Mouse (Mus musculus) right cerebral cortex, postnatal 36 days (tissue): Measurements from ENCODE around the gene Tenm2.

ENCODE experiments used
- DNase-seq, 2 experiments: peaks; one replicate each; pipeline ENCODE4 v3.0.0; 2022; ENCODE audit warnings: low spot score in 2 of 2, mixed read lengths in 1 of 2

Gene Tenm2

DNA sequence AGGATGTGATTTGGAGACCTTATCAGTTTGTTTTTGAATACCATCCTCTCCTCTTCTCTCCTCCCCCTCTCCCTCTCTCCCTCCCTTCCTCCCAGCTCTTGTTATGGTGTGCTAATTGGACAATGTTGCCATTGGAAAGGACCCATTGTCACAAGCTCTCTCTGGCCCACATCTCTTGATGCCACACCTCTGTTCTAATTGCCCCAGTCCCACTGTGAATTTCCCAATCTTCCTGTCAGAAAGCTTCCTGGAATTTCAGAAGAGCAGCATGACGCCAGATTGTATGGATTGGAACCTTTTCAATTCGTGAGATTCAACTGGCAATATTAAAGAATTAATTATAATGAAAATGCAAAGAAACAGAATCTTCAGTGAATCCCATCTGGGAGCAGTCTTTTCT lies 128.7 kb downstream of the Tenm2 start:
- DNase-seq, result no peak

GRCm38 (mm10) chr11:37079403-37079802 lies 156.4 kb downstream of the Tenm2 start:
- DNase-seq, result no peak

DNA sequence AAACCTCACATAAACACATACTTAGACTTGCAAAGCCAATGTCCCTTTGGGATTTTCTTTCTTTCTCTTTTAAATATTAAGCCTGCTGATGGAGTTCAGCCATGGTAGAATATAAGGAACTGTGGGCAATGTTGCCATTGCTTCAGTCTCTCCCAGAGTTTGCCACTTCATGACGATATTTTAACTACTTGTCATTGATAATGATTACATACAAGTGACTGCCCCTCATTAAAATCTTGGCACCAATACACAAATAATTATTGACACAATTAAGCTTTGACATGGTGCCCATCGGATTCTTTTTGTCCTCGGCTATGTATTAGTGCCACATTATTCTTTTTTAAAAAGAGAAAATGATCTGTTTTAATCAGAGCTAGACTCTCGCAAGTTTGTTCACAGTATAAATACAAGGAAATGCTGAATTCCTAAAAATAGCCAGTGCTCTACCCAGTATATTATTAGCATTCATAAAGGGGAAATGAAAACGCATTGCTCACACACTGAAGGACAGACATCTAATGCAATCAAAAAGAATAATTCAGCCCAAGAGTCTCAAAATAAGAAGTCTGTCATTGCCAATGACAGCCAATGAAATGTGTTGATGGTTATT lies 158.7 kb downstream of the Tenm2 start:
- no peak for DNase-seq

DNA sequence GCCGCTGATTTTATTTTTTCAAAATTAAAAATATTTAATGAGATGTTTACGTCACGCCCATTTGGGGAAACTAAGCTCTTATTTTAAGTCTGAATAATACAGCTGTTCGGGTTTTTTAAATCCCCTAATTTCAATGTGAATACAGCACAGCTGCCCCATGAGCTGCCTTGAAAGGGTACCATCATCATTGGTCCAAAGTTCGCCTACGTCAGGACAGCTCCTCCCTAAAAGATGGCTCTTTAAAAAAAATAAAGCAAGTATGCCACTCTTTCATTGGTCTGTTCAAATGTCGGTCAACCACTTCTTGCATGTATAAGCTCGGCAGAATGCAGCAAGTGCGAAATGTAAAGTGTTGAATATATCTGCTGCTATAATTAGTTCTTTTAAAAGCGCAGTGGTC lies 160.4 kb downstream of the Tenm2 start:
- DNase-seq, result no peak

DNA sequence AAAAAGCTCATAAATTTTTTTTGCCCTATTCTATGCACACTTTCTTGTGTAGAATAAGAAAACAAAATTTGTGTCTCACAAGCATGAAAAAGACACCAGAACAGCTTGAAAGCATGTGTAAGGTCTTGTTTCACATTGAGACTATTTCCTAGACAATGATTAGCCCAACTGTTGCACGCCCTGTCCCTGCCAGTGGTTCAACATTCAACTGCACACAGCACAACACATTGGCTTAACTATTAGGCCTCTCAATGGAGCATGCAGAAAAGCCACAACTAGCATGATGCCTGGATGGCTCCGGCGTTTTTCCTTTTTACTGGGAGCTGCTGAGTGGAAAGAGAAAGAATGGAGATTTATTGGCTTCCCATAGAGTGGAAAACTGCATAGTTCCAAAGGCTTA lies 170.3 kb downstream of the Tenm2 start:
- no peak for DNase-seq

- DNase-seq, result peak in 1 of 2 experiments; percentile 3
These were observed 189.1 kb downstream of the Tenm2 start for GRCm38 (mm10) chr11:37046671-37047070.

DNA sequence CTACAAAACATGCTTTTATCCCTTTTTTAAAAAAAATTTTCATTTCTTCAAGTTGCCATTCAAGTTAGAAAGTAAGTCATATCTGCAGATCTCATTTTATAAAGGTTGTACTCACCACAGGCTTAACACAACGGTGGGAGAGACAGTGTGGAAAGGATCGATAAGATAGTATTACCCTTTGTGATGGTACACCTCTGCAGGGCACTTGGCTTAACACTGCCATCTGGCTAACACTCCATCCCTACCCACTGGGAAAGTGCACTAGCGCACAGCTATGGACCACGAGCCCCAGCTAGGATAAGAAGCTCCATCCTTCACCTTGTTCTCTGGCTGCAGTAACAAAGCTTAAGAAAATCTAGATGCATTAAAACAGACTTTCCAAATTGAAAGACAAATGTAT lies 194.5 kb downstream of the Tenm2 start:
- DNase-seq, result no peak

GRCm38 (mm10) chr11:37039283-37039682 lies 196.5 kb downstream of the Tenm2 start:
- no peak for DNase-seq

- DNase-seq, result no peak
These were observed 204.3 kb downstream of the Tenm2 start for GRCm38 (mm10) chr11:37031305-37032055.

GRCm38 (mm10) chr11:37011900-37012299 lies 223.9 kb downstream of the Tenm2 start:
- no peak for DNase-seq

- no peak for DNase-seq
These were observed 226.5 kb downstream of the Tenm2 start for GRCm38 (mm10) chr11:37009243-37009642.

GRCm38 (mm10) chr11:36997668-36998067 lies 238.1 kb downstream of the Tenm2 start:
- no peak for DNase-seq

DNA sequence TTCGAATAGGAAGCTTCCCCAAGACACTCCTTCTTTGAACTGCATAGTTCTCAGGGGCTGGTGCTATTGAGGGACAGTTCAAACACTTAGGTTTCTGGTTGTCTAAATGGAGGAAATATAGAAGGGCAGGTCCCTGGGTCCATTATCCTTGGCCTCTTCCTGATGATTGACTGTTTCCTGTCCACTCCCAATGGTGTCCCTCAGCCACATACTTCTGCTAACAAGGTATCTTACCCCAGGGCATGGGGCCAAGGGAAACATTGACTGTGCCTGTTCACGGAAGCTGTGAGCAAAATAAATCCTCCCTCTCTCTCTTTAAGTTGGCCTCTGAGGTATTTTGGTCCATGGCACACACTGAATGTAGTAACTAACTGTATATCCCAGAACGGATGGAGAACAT lies 244.9 kb downstream of the Tenm2 start:
- DNase-seq, result no peak

DNA sequence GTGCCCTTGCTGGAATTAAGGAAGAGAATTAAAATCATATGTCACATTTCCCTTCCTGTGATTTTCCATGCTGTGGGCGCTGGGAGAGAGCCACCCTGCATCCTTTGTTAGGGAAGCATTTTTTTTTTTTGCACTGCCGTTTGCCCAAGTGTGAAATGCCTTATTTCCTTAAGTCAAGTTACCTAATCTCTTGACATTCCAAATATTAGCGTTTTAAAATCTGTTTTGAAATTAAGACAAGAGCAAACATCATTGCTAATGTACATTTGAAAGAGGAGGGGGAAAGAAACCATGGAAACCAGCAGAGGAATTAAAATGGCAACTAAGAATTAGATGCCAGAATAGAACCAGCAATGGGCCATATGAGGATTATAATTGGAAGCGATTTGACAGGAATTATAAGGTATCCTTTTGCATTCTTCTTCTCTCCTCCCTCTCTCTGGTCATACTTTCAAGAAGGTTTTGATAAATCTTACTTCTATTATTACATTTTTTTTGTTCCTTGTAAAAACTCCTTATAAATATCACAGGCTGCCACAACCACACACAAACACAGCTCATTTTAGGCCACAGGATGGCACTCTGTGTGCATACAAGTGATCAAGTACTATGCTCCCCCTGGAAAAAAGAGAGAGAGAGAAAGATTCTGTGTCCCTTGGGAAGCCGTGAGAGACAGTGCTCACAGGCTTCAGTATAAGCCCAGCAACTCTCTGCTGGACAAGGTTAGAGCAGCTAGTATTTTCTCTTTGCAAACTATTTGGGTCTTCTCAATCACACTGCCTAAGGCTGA lies 246.8 kb downstream of the Tenm2 start:
- peak; percentile 7 to 38 for DNase-seq

DNA sequence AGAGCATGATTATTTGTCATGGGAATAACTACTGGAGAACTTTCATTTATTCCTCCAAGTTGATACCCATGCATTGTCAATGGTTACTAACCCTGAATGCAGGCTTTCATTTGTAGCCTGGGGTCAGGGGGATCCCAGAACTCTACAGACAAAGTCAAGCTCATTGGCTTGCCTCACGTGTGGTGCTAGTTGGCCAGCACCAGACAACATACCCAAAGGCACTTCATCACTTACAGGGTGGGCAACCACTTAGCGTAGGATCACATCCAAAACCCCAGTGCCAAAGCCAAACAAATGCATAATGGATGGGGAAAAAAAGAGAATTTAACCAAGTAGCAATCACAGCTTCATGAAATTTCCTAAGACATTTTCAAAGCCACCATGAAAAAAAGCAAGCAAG lies 261.6 kb downstream of the Tenm2 start:
- no peak for DNase-seq

GRCm38 (mm10) chr11:36958102-36958501 lies 277.7 kb downstream of the Tenm2 start:
- no peak for DNase-seq

DNA sequence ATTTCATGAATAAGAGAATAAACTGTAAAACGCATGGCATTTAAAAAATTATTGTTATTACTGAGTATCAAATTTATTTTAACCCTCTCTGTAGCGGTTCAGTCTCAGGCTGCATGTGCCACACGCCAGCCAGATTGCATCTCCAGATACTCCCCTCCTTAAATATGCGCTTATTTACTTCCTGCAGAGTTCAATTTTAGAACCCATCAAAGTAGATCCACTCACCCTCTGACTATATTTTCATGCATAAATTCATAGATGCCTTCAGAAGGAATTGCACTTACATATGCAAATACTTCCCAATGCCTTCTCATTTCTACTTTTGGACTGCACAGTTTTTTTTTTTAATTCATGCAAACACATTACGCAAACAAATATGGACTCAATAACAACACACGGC lies 294.3 kb downstream of the Tenm2 start:
- no peak for DNase-seq

- no peak for DNase-seq
These were observed 295.1 kb downstream of the Tenm2 start for GRCm38 (mm10) chr11:36940557-36941110.

GRCm38 (mm10) chr11:36929817-36930216 lies 305.9 kb downstream of the Tenm2 start:
- no peak for DNase-seq

DNA sequence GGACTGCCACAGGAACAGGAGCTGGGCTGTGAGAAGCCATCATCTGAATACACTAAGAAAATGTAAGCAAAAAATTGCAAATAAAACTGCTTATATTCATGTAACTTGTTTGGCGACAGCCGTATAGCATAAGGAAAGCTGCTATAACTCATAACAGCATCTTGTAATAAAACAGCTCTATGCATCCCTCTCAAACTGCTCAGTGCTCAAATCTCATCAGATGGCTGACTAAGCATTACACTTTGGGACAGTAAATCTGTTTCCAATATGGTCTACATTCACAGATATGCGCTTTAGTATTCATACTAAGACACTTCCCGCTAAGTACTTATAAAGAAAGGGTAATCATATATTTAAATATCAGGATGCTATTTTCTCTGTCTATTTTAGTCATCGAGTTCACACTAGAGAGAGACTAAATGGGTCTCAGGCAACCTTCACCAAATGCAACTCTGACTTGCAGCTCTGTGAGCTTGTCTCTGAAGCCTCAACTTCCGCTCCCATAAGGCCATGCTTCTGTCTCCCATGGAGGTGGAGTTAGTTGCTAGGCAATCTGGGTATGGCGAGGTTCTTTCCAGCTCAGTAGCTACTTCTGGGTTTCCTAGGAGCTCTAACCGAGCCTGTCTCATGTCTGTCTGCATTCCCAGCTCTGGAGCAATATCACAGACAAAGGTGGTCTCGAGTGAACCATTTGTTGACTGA lies 308.9 kb downstream of the Tenm2 start:
- no peak for DNase-seq

DNA sequence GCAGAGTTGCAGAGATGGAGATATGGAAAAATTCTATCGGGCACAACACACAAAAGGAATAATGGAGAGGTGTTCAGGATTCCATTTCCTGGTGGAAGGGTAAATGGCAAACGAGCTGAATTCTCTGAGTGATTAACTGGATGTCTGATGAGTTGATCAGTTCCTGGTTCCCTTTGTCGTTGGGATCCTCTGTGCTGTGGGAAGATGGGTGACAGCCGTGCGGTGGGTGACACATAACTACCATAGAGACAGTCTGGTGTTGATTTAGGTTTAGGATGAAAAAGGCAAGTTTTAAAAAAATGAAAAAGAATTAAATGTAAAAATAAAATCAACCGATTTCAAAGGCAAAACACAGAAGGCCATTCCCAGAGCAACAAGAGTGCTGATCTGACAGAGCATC lies 316.5 kb downstream of the Tenm2 start:
- no peak for DNase-seq

GRCm38 (mm10) chr11:36911406-36911805 lies 324.4 kb downstream of the Tenm2 start:
- no peak for DNase-seq
